ENCODE assay signal across 10 mouse cellular contexts in genomic region chr6:82871632-82872331, GRCm38 (mm10).
DNase-seq lines count a peak whose midpoint lies in the region; TF ChIP-seq lines count a peak whose summit lies in the region.
"Had no signal": no experiment of that assay in that cellular context is flagged by ENCODE, and none has a peak within 500 bp of the region (broad histone marks: within the 10 kb centered on the region; RNA-seq: fewer than 3 reads in every experiment).

No protein-coding gene starts in this region.

- no peaks in the 10 kb centered on the region for H3K27me3 ChIP-seq in thymus, adult 2 months (ENCODE audit: control insufficient read depth, insufficient read depth, low read length)

- no peak overlapping the region for H3K27ac ChIP-seq in thymus, adult 2 months (ENCODE audit: control insufficient read depth, insufficient read depth, low read length)
- H3K27ac ChIP-seq: left cerebral cortex, adult 2 months had no signal

- H3K4me3 ChIP-seq in thymus, adult 2 months (ENCODE audit: control insufficient read depth, insufficient read depth, low read length), result no peak overlapping the region
- H3K4me3 ChIP-seq: left cerebral cortex, adult 2 months had no signal

- no peak for TF ChIP-seq CTCF in thymus, adult 2 months (IDR thresholded peaks at IDR 0.05; ENCODE audit: borderline replicate concordance, control insufficient read depth, extremely low read depth, insufficient read depth, low read length, poor library complexity)

- TF ChIP-seq POLR2A in thymus, adult 2 months (IDR thresholded peaks at IDR 0.05; ENCODE audit: control insufficient read depth, extremely low read depth, insufficient read depth, low read length, poor library complexity), result no peak

- H3K4me1 ChIP-seq in thymus, adult 2 months (replicated peaks; ENCODE audit: control insufficient read depth, insufficient read depth, low read length), result peaks cover 21% of the 10 kb centered on the region

- H3K36me3 ChIP-seq in thymus, adult 2 months (ENCODE audit: control insufficient read depth, insufficient read depth, low read length), result no peaks in the 10 kb centered on the region

- peak; percentile 76 for DNase-seq in gastrocnemius, adult 18-20 months (ENCODE audit: low spot score)
- no peak for DNase-seq in gastrocnemius, postnatal 36 days
- DNase-seq in thymus, postnatal 0 days (ENCODE audit: low spot score), result peak; percentile 47
- no peak for DNase-seq in thymus, adult 2 months
- DNase-seq in induced T-regulatory cell, adult 2 months (ENCODE audit: low read depth), result peak; percentile 55
- DNase-seq in embryo, embryonic 11 days, result no peak
- no peak for DNase-seq in embryo, embryonic 10 days (ENCODE audit: low spot score)
- DNase-seq in frontal cortex, postnatal 36 days (ENCODE audit: low spot score in 2 of 2), result no peak
- DNase-seq: right cerebral cortex, postnatal 4 days had no signal

- WGBS in thymus, adult 2 months, result 2% methylated on average over 5 of the region's 5 CpGs

- intact Hi-C loops in gastrocnemius, postnatal 36 days (cut with DNase I), result no loop called here

Comparison
In these comparisons a context has a peak if more than half of its experiments do, and no peak if none do; other contexts are left out.
1. DNase-seq: peak in gastrocnemius, adult 18-20 months (single experiment), thymus, postnatal 0 days (single experiment) and induced T-regulatory cell, adult 2 months (single experiment); none in gastrocnemius, postnatal 36 days (0 of 2), thymus, adult 2 months (single experiment), embryo, embryonic 11 days (single experiment), embryo, embryonic 10 days (single experiment) and frontal cortex, postnatal 36 days (0 of 2).